21 mouse cellular contexts compared by ENCODE assay signal in the genomic region with DNA sequence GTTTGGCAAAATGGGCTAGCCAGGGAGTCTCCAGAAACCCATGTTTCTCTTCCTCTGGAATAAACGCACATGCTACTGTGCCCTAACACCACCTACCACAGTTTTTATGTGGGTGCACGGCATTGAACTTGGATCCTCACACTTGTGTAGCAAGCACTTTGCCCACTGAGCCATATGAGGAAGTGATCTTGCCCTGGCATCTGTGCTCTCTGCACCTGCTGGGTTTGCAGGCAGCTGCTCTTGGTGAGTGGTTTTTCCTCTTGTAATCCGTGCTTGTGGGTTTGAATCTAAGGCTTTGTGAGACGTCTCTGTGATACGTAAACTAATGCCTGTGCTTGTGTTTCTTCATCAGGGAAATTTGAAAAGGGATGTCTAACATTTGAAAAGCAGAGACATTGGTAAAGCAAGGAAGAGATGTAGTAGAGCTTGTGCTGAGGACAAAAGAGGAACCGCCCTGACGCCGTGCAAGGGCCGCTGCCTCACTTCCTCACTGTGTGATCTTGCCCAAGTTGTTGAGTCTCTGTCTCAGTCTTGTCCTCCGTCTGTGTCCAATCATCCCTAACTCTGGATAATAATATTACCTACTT. TPM values are rescaled to one million over a fixed set of nuclear protein-coding genes. Genes with fewer than 3 reads are reported as not detected.
A peak's percentile ranks its signal among the peaks of the same experiment; 100 is the strongest.
DNase-seq lines count a peak whose midpoint lies in the region; ATAC-seq and TF ChIP-seq lines count a peak whose summit lies in the region.
"Had no signal": no experiment of that assay in that cellular context is flagged by ENCODE, and none has a peak within 500 bp of the region (broad histone marks: within the 10 kb centered on the region; RNA-seq: fewer than 3 reads in every experiment).

No protein-coding gene starts in this region.

- 88% methylated on average over 10 of the region's 10 CpGs for WGBS in forebrain, embryonic 10.5 days

- H3K9me3 ChIP-seq in forebrain, embryonic 10.5 days = no peaks in the 10 kb centered on the region
- H3K9me3 ChIP-seq: embryonic facial prominence, embryonic 13.5 days; forebrain, embryonic 12.5 days; heart, embryonic 12.5 days; liver, embryonic 12.5 days; neural tube, embryonic 13.5 days had no signal

- H3K36me3 ChIP-seq in forebrain, embryonic 10.5 days (replicated peaks) = no peaks in the 10 kb centered on the region
- H3K36me3 ChIP-seq: embryonic facial prominence, embryonic 13.5 days; forebrain, embryonic 12.5 days; heart, embryonic 12.5 days; liver, embryonic 12.5 days; neural tube, embryonic 13.5 days had no signal

- no peak for DNase-seq in layer of hippocampus, adult 2 months (ENCODE audit: low spot score in 2 of 2)
- no peak for DNase-seq in layer of hippocampus, adult 18-20 months (ENCODE audit: low spot score in 2 of 2)
- peak; percentile 2 for DNase-seq in thymus, postnatal 0 days (ENCODE audit: low spot score)
- DNase-seq in forebrain, embryonic 10.5 days (ENCODE audit: extremely low spot score, low spot score) = no peak
- no peak for DNase-seq in adrenal gland, postnatal 10 days
- DNase-seq in gastrocnemius, postnatal 25 days = no peak
- DNase-seq: cerebellum, postnatal 14 days; kidney, adult 11 months; right cerebral cortex, adult 18-20 months had no signal

- H3K4me1 ChIP-seq in bone marrow macrophage, adult 2 months (ENCODE audit: control insufficient read depth, insufficient read depth, low read length) = peaks cover 27% of the 10 kb centered on the region
- no peaks in the 10 kb centered on the region for H3K4me1 ChIP-seq in forebrain, embryonic 10.5 days
- H3K4me1 ChIP-seq: embryonic facial prominence, embryonic 13.5 days; forebrain, embryonic 12.5 days; liver, embryonic 12.5 days; neural tube, embryonic 13.5 days had no signal

- H3K27me3 ChIP-seq in forebrain, embryonic 10.5 days (ENCODE audit: poor library complexity, severe bottlenecking) = no peaks in the 10 kb centered on the region
- H3K27me3 ChIP-seq: embryonic facial prominence, embryonic 13.5 days; forebrain, embryonic 12.5 days; heart, embryonic 12.5 days; liver, embryonic 12.5 days; neural tube, embryonic 13.5 days had no signal

- no peak overlapping the region for H3K4me3 ChIP-seq in layer of hippocampus, adult 2 months
- H3K4me3 ChIP-seq in bone marrow macrophage, adult 2 months (ENCODE audit: insufficient read depth, low read length) = no peak overlapping the region
- H3K4me3 ChIP-seq in forebrain, embryonic 10.5 days = no peak overlapping the region
- H3K4me3 ChIP-seq: embryonic facial prominence, embryonic 13.5 days; forebrain, embryonic 12.5 days; heart, embryonic 12.5 days; liver, embryonic 12.5 days; neural tube, embryonic 13.5 days had no signal

- TF ChIP-seq POLR2A in bone marrow macrophage, adult 2 months (IDR thresholded peaks at IDR 0.05; ENCODE audit: borderline replicate concordance, low read depth, low read length) = no peak

- peak; percentile 96 for ATAC-seq in megakaryocyte progenitor cell, adult 5-6 weeks (replicated peaks; ENCODE audit: poor library complexity)
- ATAC-seq: liver, embryonic 12.5 days had no signal

- peak overlapping the region; percentile 51 for H3K27ac ChIP-seq in layer of hippocampus, adult 2 months
- peak overlapping the region; percentile 78 for H3K27ac ChIP-seq in bone marrow macrophage, adult 2 months (ENCODE audit: insufficient read depth, low read depth, low read length)
- H3K27ac ChIP-seq in forebrain, embryonic 10.5 days = no peak overlapping the region
- H3K27ac ChIP-seq: embryonic facial prominence, embryonic 13.5 days; forebrain, embryonic 12.5 days; liver, embryonic 12.5 days; neural tube, embryonic 13.5 days had no signal

- no peak for TF ChIP-seq CTCF in layer of hippocampus, adult 2 months (conservative IDR thresholded peaks at IDR 0.05)
- TF ChIP-seq CTCF in bone marrow macrophage, adult 2 months (IDR thresholded peaks at IDR 0.05; ENCODE audit: low read depth, low read length) = no peak

RNA-seq across cellular contexts. Expression of a gene that starts 18.6 kb away (rescaled TPM):
- 1 to 10 TPM; 1.9 to 2.2 TPM for total RNA-seq in layer of hippocampus, adult 2 months (2021)
- 1 to 10 TPM; 1.3 to 1.5 TPM for total RNA-seq in layer of hippocampus, adult 18-20 months (2021)
- polyA plus RNA-seq in bone marrow macrophage, adult 2 months (2012; ENCODE audit: insufficient read depth, insufficient read length, missing spikeins) = not detected in 2 replicates
- not detected in 2 replicates for total RNA-seq in megakaryocyte progenitor cell, adult 5-6 weeks (2015)
- total RNA-seq in megakaryocyte progenitor cell, adult 5-6 weeks (2017) = not detected in 2 replicates
- polyA plus RNA-seq in thymus, postnatal 0 days (2015; fragmentation: Nextera tagmentation; extraction: Ambion mirVana) = 0.13 and 0.26 TPM in 2 replicates
- polyA plus RNA-seq in forebrain, embryonic 10.5 days (2016; fragmentation: Nextera tagmentation; extraction: Ambion mirVana) = 0.22 and 0.27 TPM in 2 replicates
- 1 to 10 TPM; 1.5 to 6.5 TPM for total RNA-seq in adrenal gland, postnatal 10 days (2021)
- total RNA-seq in gastrocnemius, postnatal 25 days (2021) = 100 to 1,000 TPM in 1 of 2 experiments, 10 to 100 TPM in 1; 99.3 to 101 TPM
- polyA plus RNA-seq: midbrain, embryonic 11.5 days; urinary bladder, adult 2 months had no signal

RNA-seq across cellular contexts. Expression of a gene that starts 52.1 kb away (rescaled TPM):
- total RNA-seq in layer of hippocampus, adult 2 months (2021) = 100 to 1,000 TPM; 411 to 415 TPM
- 100 to 1,000 TPM; 368 to 411 TPM for total RNA-seq in layer of hippocampus, adult 18-20 months (2021)
- polyA plus RNA-seq in bone marrow macrophage, adult 2 months (2012; ENCODE audit: insufficient read depth, insufficient read length, missing spikeins) = 0.40 and 0.77 TPM in 2 replicates
- total RNA-seq in megakaryocyte progenitor cell, adult 5-6 weeks (2015) = not detected in 2 replicates
- total RNA-seq in megakaryocyte progenitor cell, adult 5-6 weeks (2017) = not detected in 2 replicates
- polyA plus RNA-seq in thymus, postnatal 0 days (2015; fragmentation: Nextera tagmentation; extraction: Ambion mirVana) = 0.35 and 0.73 TPM in 2 replicates
- 6.7 and 7.1 TPM in 2 replicates for polyA plus RNA-seq in forebrain, embryonic 10.5 days (2016; fragmentation: Nextera tagmentation; extraction: Ambion mirVana)
- 1 to 10 TPM; 2.5 to 3.3 TPM for total RNA-seq in adrenal gland, postnatal 10 days (2021)
- total RNA-seq in gastrocnemius, postnatal 25 days (2021) = not detected

RNA-seq across cellular contexts. Expression of a gene that starts 59.9 kb away (rescaled TPM):
- not detected for total RNA-seq in layer of hippocampus, adult 2 months (2021)
- not detected for total RNA-seq in layer of hippocampus, adult 18-20 months (2021)
- 1.2 TPM in 1 of 2 replicates, not detected in the other for polyA plus RNA-seq in bone marrow macrophage, adult 2 months (2012; ENCODE audit: insufficient read depth, insufficient read length, missing spikeins)
- 0.47 and 1.5 TPM in 2 replicates for total RNA-seq in megakaryocyte progenitor cell, adult 5-6 weeks (2015)
- 0.12 and 0.91 TPM in 2 replicates for total RNA-seq in megakaryocyte progenitor cell, adult 5-6 weeks (2017)
- polyA plus RNA-seq in thymus, postnatal 0 days (2015; fragmentation: Nextera tagmentation; extraction: Ambion mirVana) = 0.21 and 0.39 TPM in 2 replicates
- not detected in 2 replicates for polyA plus RNA-seq in forebrain, embryonic 10.5 days (2016; fragmentation: Nextera tagmentation; extraction: Ambion mirVana)
- total RNA-seq in adrenal gland, postnatal 10 days (2021) = 1 to 10 TPM; 4.3 to 6.6 TPM
- total RNA-seq in gastrocnemius, postnatal 25 days (2021) = not detected
- total RNA-seq: left cerebral cortex, postnatal 14 days had no signal
- polyA plus RNA-seq: embryonic facial prominence, embryonic 13.5 days; forebrain, embryonic 12.5 days; heart, embryonic 12.5 days; hindbrain, embryonic 11.5 days; liver, embryonic 12.5 days; midbrain, embryonic 11.5 days; neural tube, embryonic 13.5 days; stomach, embryonic 14.5 days had no signal

Comparison
In these comparisons a context has a peak if more than half of its experiments do, and no peak if none do; other contexts are left out.
1. RNA of a gene that starts 18.6 kb away (total RNA-seq): 99.3 to 101 TPM in gastrocnemius, postnatal 25 days; 1.5 to 6.5 TPM in adrenal gland, postnatal 10 days, 1.9 to 2.2 TPM in layer of hippocampus, adult 2 months, 1.3 to 1.5 TPM in layer of hippocampus, adult 18-20 months and not detected in megakaryocyte progenitor cell, adult 5-6 weeks; every median in the first group is over 10 times any median in the second.
2. RNA of a gene that starts 52.1 kb away (total RNA-seq): 411 to 415 TPM in layer of hippocampus, adult 2 months and 368 to 411 TPM in layer of hippocampus, adult 18-20 months; 2.5 to 3.3 TPM in adrenal gland, postnatal 10 days, not detected in megakaryocyte progenitor cell, adult 5-6 weeks and not detected in gastrocnemius, postnatal 25 days; every median in the first group is over 10 times any median in the second.